Mouse (Mus musculus) left cerebral cortex, adult 18-20 months (tissue): ENCODE measurements at regions not wholly inside any gene's neighbourhood (a gene's known extent, or its start where the extent isn't known, plus 50 kb on each side); places are given as distances from the start of the nearest gene placed in this dataset.

Source experiments
- DNase-seq, 2 experiments: peaks; one replicate each; pipeline ENCODE4 v3.0.0; 2021 to 2022; ENCODE audit warnings: low spot score in 2 of 2, mixed read lengths in 1 of 2

GRCm38 (mm10) chr14:88633771-88634170 is 162.6 kb upstream of the Pcdh20 start:
- DNase-seq = no peak

DNA sequence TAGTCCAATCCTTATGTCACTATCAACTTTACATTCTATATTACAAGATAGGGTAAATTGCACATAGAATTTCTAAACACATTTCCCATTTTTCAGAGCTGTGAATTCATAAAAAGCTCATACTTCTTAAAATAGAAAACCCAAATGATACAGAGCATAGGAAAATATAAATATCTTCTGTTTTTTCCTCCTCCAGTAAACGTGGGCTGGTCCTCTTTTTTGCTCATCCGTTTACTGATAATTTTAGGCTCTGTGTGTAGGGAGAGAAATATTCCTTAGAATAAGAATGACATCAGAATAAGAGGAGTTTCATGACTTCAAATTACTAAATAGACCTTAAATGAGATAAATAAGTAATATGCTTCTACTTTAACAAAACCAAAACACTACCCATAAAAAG is 124.2 kb upstream of the Pcdh20 start:
- no peak for DNase-seq

- no peak for DNase-seq
Observed at GRCm38 (mm10) chr14:88570053-88570452, 98.9 kb upstream of the Pcdh20 start.

GRCm38 (mm10) chr14:88567566-88567965 is 96.4 kb upstream of the Pcdh20 start:
- DNase-seq = no peak

DNA sequence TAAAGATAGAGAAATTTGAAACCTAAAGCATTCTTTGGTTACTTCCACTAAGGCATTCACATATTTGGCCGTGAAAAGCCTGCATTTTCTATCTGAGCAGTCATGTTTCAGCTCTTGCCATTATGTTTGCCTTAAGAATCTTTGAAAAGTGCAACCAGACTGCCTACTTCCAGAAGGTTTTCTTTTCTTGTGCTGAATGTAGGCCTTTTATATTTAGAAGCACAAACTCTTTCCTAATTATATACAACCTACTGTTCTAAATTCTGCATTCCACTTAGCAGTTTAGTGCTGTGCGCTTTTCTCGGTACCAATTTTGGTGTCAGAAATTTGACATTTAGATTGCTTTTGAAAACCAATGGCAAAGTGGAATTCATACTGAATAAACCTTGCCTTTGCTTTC is 72.4 kb upstream of the Pcdh20 start:
- peak in 1 of 2 experiments; percentile 1 for DNase-seq

- DNase-seq = no peak
Observed at GRCm38 (mm10) chr14:88542522-88542921, 71.3 kb upstream of the Pcdh20 start.
